Mouse (Mus musculus): ENCODE data around the gene Chrng. TPM values are rescaled to one million over a fixed set of nuclear protein-coding genes. Genes with fewer than 3 reads are reported as not detected.

Chrng gene
- total RNA-seq, 2 experiments from 2014 or later: not detected

- no peak for DNase-seq
- intact Hi-C loops (cut with DNase I): no loop called here
Measured at GRCm38 (mm10) chr1:87197296-87197695, 7.2 kb upstream of the Chrng start.

- DNase-seq: no peak
- intact Hi-C loops (cut with DNase I): no loop called here
Measured at GRCm38 (mm10) chr1:87198119-87199065, 6.1 kb upstream of the Chrng start.

GRCm38 (mm10) chr1:87200811-87201210 lies 3.6 kb upstream of the Chrng start:
- intact Hi-C loops (cut with DNase I): no loop called here
- DNase-seq: no peak

- DNase-seq: no peak
- intact Hi-C loops (cut with DNase I): no loop called here
Measured at GRCm38 (mm10) chr1:87201848-87202247, 2.6 kb upstream of the Chrng start.

GRCm38 (mm10) chr1:87203779-87204178 lies 678 bp upstream of the Chrng start:
- intact Hi-C loops (cut with DNase I): no loop called here

GRCm38 (mm10) chr1:87205038-87205437 lies 581 bp downstream of the Chrng start:
- intact Hi-C loops (cut with DNase I): no loop called here
- DNase-seq: no peak

More at GRCm38 (mm10) chr1:87203779-87204178, 678 bp upstream of the Chrng start:
- DNase-seq: no peak

- DNase-seq: no peak
- intact Hi-C loops (cut with DNase I): no loop called here
Measured at GRCm38 (mm10) chr1:87205502-87205901, 1.0 kb downstream of the Chrng start.

GRCm38 (mm10) chr1:87206339-87206738 lies 1.9 kb downstream of the Chrng start:
- intact Hi-C loops (cut with DNase I): no loop called here
- no peak for DNase-seq

- intact Hi-C loops (cut with DNase I): no loop called here
- no peak for DNase-seq
Measured at GRCm38 (mm10) chr1:87211431-87211830, 7.0 kb downstream of the Chrng start.

- intact Hi-C loops (cut with DNase I): no loop called here
- DNase-seq: peak; percentile 94 to 97
Measured at GRCm38 (mm10) chr1:87213735-87214704, 9.6 kb downstream of the Chrng start, which contains the start of gene Eif4e2. TSS of gene Eif4e2 (plus strand) at chr1:87213914.

- no peak for DNase-seq
- intact Hi-C loops (cut with DNase I): no loop called here
Measured at GRCm38 (mm10) chr1:87214748-87215147, 10.3 kb downstream of the Chrng start.

GRCm38 (mm10) chr1:87217938-87218337 lies 13.5 kb downstream of the Chrng start:
- intact Hi-C loops (cut with DNase I): no loop called here
- DNase-seq: no peak

GRCm38 (mm10) chr1:87225739-87226138 lies 21.3 kb downstream of the Chrng start:
- intact Hi-C loops (cut with DNase I): no loop called here
- no peak for DNase-seq

GRCm38 (mm10) chr1:87226409-87227159 lies 22.1 kb downstream of the Chrng start:
- intact Hi-C loops (cut with DNase I): no loop called here
- no peak for DNase-seq

GRCm38 (mm10) chr1:87227160-87227550 lies 22.7 kb downstream of the Chrng start:
- no peak for DNase-seq
- intact Hi-C loops (cut with DNase I): no loop called here

GRCm38 (mm10) chr1:87230606-87231005 lies 26.1 kb downstream of the Chrng start:
- intact Hi-C loops (cut with DNase I): no loop called here

GRCm38 (mm10) chr1:87232197-87232596 lies 27.7 kb downstream of the Chrng start:
- DNase-seq: no peak
- intact Hi-C loops (cut with DNase I): no loop called here

More at GRCm38 (mm10) chr1:87230606-87231005, 26.1 kb downstream of the Chrng start:
- no peak for DNase-seq

- intact Hi-C loops (cut with DNase I): no loop called here
- DNase-seq: no peak
Measured at GRCm38 (mm10) chr1:87239056-87239455, 34.6 kb downstream of the Chrng start.

GRCm38 (mm10) chr1:87243021-87243420 lies 38.6 kb downstream of the Chrng start:
- DNase-seq: no peak
- intact Hi-C loops (cut with DNase I): no loop called here

- no peak for DNase-seq
- intact Hi-C loops (cut with DNase I): loop anchor here (5.0 kb wide), 2 partner anchors 117 to 172 kb away; no protein-coding TSS in a partner anchor
Measured at GRCm38 (mm10) chr1:87245430-87245829, 41.0 kb downstream of the Chrng start.
